8 mouse cellular contexts compared by ENCODE assay signal in genomic region chr11:105591905-105592304, GRCm38 (mm10). TPM values are rescaled to one million over a fixed set of nuclear protein-coding genes. Genes with fewer than 3 reads are reported as not detected.
DNase-seq lines count a peak whose midpoint lies in the region; ATAC-seq and TF ChIP-seq lines count a peak whose summit lies in the region.

No protein-coding gene starts in this region.

- H3K9me3 ChIP-seq in hindbrain, embryonic 15.5 days: no peaks in the 10 kb centered on the region
- no peaks in the 10 kb centered on the region for H3K9me3 ChIP-seq in lung, embryonic 14.5 days (ENCODE audit: low read depth, low read length)

- peaks cover 20% of the 10 kb centered on the region for H3K4me1 ChIP-seq in hindbrain, embryonic 15.5 days (replicated peaks)
- H3K4me1 ChIP-seq in lung, embryonic 14.5 days (ENCODE audit: insufficient read depth): no peaks in the 10 kb centered on the region

- no peaks in the 10 kb centered on the region for H3K36me3 ChIP-seq in hindbrain, embryonic 15.5 days
- no peaks in the 10 kb centered on the region for H3K36me3 ChIP-seq in lung, embryonic 14.5 days (ENCODE audit: insufficient read depth)

- H3K4me2 ChIP-seq in hindbrain, embryonic 15.5 days: peak overlapping the region; percentile 72
- H3K4me2 ChIP-seq in lung, embryonic 14.5 days: peak overlapping the region; percentile 84; the same call in 1 of the 2 replicates

- DNase-seq in adrenal gland, adult 2 months: peak; percentile 42
- no peak for DNase-seq in adrenal gland, adult 18-20 months (ENCODE audit: low spot score in 2 of 2)
- peak; percentile 33 for DNase-seq in urinary bladder, postnatal 14 days (ENCODE audit: low spot score)
- no peak for DNase-seq in urinary bladder, postnatal 4 days (ENCODE audit: low spot score in 2 of 2)
- DNase-seq in fibroblast of lung, adult 2 months (ENCODE audit: low read depth): peak; percentile 38
- DNase-seq in lung, embryonic 14.5 days: peak; percentile 89
- peak; percentile 39 for DNase-seq in retina, postnatal 7 days (ENCODE audit: low read depth, low spot score)

- 33% methylated on average over 1 of the region's 1 CpGs for WGBS in hindbrain, embryonic 15.5 days
- 7% methylated on average over 1 of the region's 1 CpGs for WGBS in lung, embryonic 14.5 days

- no peaks in the 10 kb centered on the region for H3K27me3 ChIP-seq in hindbrain, embryonic 15.5 days
- no peaks in the 10 kb centered on the region for H3K27me3 ChIP-seq in lung, embryonic 14.5 days (ENCODE audit: insufficient read depth, low read length)

- 0 out of 2 replicates have a peak overlapping the region, but pooled peaks have one; percentile 25 for H3K27ac ChIP-seq in hindbrain, embryonic 15.5 days (replicated peaks)
- no peak overlapping the region for H3K27ac ChIP-seq in lung, embryonic 14.5 days (ENCODE audit: low read depth)

- 0 out of 2 replicates have a peak, but pooled peaks have one; percentile 55 for ATAC-seq in hindbrain, embryonic 15.5 days (ENCODE audit: low FRiP score, low read depth)
- ATAC-seq in lung, embryonic 14.5 days (ENCODE audit: insufficient read depth): no peak; the same call in 1 of the 2 replicates

- peak; percentile 98 for TF ChIP-seq CTCF in lung, embryonic 14.5 days (IDR thresholded peaks at IDR 0.05; ENCODE audit: low read depth)

- H3K4me3 ChIP-seq in hindbrain, embryonic 15.5 days: peak overlapping the region; percentile 99
- no peak overlapping the region for H3K4me3 ChIP-seq in lung, embryonic 14.5 days (ENCODE audit: low read depth, low read length)

- H3K9ac ChIP-seq in hindbrain, embryonic 15.5 days: 0 out of 2 replicates have a peak overlapping the region, but pooled peaks have one; percentile 22
- no peak overlapping the region for H3K9ac ChIP-seq in lung, embryonic 14.5 days

RNA-seq across cellular contexts. Expression of gene Tanc2, which starts 2.1 kb away (rescaled TPM):
- total RNA-seq in adrenal gland, adult 2 months (2021): 10 to 100 TPM; 14.5 to 16.7 TPM
- 1.5 and 3.0 TPM in 2 replicates for polyA plus RNA-seq in adrenal gland, adult 2 months (2012; rRNA removed)
- total RNA-seq in adrenal gland, adult 18-20 months (2021): 10 to 100 TPM; 10.6 to 16.0 TPM
- 39.3 and 50.8 TPM in 2 replicates for polyA plus RNA-seq in hindbrain, embryonic 15.5 days (2015; fragmentation: Nextera tagmentation; extraction: Ambion mirVana)
- polyA plus RNA-seq in lung, embryonic 14.5 days (2014; fragmentation: Nextera tagmentation; extraction: Ambion mirVana): 16.8 and 17.1 TPM in 2 replicates

Comparison
In these comparisons a context has a peak if more than half of its experiments do, and no peak if none do; other contexts are left out.
1. DNase-seq: peak in adrenal gland, adult 2 months (single experiment), urinary bladder, postnatal 14 days (single experiment), fibroblast of lung, adult 2 months (single experiment), lung, embryonic 14.5 days (single experiment) and retina, postnatal 7 days (single experiment); none in adrenal gland, adult 18-20 months (0 of 2) and urinary bladder, postnatal 4 days (0 of 2).